Mouse (Mus musculus) myocyte (in vitro differentiated cells): Measurements from ENCODE around the gene Ttll6. TPM values are rescaled to one million over a fixed set of nuclear protein-coding genes. Genes with fewer than 3 reads are reported as not detected.

Experiments
- H3K27me3 ChIP-seq: one replicate; pipeline ENCODE4 v1.6.1; 2011; ENCODE audit not compliant: control insufficient read depth, insufficient read depth, insufficient read length
- H3K36me3 ChIP-seq: one replicate; pipeline ENCODE4 v1.6.1; 2011; ENCODE audit not compliant: control insufficient read depth, insufficient read depth
- H3K4me2 ChIP-seq: one replicate; pipeline ENCODE4 v1.6.1; 2011; ENCODE audit warnings: low read depth, control low read depth
- H3K4me3 ChIP-seq: one replicate; pipeline ENCODE4 v1.5.1; 2011; ENCODE audit warnings: mild to moderate bottlenecking, control low read depth, moderate library complexity
- H3K79me2 ChIP-seq: one replicate; pipeline ENCODE4 v1.6.1; 2011; ENCODE audit not compliant: control insufficient read depth, insufficient read depth
- H3ac ChIP-seq: one replicate; pipeline ENCODE4 v1.6.1; 2011; ENCODE audit not compliant: control insufficient read depth, insufficient read length
- CEBPB ChIP-seq: IDR thresholded peaks from 2 replicates; pipeline ENCODE4 v1.6.1; 2011; ENCODE audit warnings: mild to moderate bottlenecking, moderate library complexity; ENCODE audit not compliant: poor library complexity, insufficient read depth, severe bottlenecking
- E2F4 ChIP-seq: IDR thresholded peaks from one replicate; pipeline ENCODE4 v1.6.1; 2011; ENCODE audit warnings: mild to moderate bottlenecking, control low read depth, moderate library complexity; ENCODE audit not compliant: insufficient read depth
- MAX ChIP-seq: IDR thresholded peaks from one replicate; pipeline ENCODE4 v1.6.1; 2011; ENCODE audit warnings: low read depth, mild to moderate bottlenecking, control low read depth
- MYOD1 ChIP-seq, 3 experiments: IDR thresholded peaks; one replicate each; pipeline ENCODE4 v1.6.1; 2011; ENCODE audit warnings: control low read depth in 2 of 3, low read depth in 2 of 3, mild to moderate bottlenecking in 2 of 3, moderate library complexity in 1 of 3; ENCODE audit not compliant: insufficient read length in 2 of 3, control insufficient read depth in 1 of 3
- MYOG ChIP-seq, 3 experiments: IDR thresholded peaks; one replicate each; pipeline ENCODE4 v1.6.1; 2011; ENCODE audit warnings: control low read depth in 2 of 3, low read depth in 2 of 3, mild to moderate bottlenecking in 2 of 3; ENCODE audit not compliant: insufficient read length in 2 of 3, control insufficient read depth in 1 of 3, insufficient read depth in 1 of 3
- POLR2A ChIP-seq: IDR thresholded peaks from one replicate; pipeline ENCODE4 v1.6.1; 2011; ENCODE audit warnings: low read depth, mild to moderate bottlenecking, control low read depth, moderate library complexity; ENCODE audit not compliant: insufficient read length
- POLR2AphosphoS2 ChIP-seq: IDR thresholded peaks from one replicate; pipeline ENCODE4 v1.6.1; 2011; ENCODE audit warnings: low read depth, control low read depth; ENCODE audit not compliant: insufficient read length
- REST ChIP-seq: IDR thresholded peaks from one replicate; pipeline ENCODE4 v1.6.1; 2011; ENCODE audit warnings: mild to moderate bottlenecking, control low read depth, moderate library complexity; ENCODE audit not compliant: insufficient read depth, insufficient read length
- SRF ChIP-seq: IDR thresholded peaks from one replicate; pipeline ENCODE4 v1.6.1; 2011; ENCODE audit warnings: low read depth; ENCODE audit not compliant: control insufficient read depth, insufficient read length
- TCF12 ChIP-seq: IDR thresholded peaks from one replicate; pipeline ENCODE4 v1.6.1; 2011; ENCODE audit warnings: mild to moderate bottlenecking, control low read depth; ENCODE audit not compliant: poor library complexity, insufficient read depth, severe bottlenecking
- TCF3 ChIP-seq: IDR thresholded peaks from one replicate; pipeline ENCODE4 v1.6.1; 2011; ENCODE audit warnings: low read depth, control low read depth; ENCODE audit not compliant: insufficient read length
- USF1 ChIP-seq: IDR thresholded peaks from one replicate; pipeline ENCODE4 v1.6.1; 2011; ENCODE audit warnings: low read depth, mild to moderate bottlenecking, control low read depth, moderate library complexity
- polyA plus RNA-seq: library from polyadenylated mRNA; unstranded; fragments of >200 nt; fragmentation: generic; extraction: Trizol; gene quantifications from one replicate; pipeline ENCODE4 v1.2.1, GENCODE M21; 2012; ENCODE audit warnings: missing spikeins

The Ttll6 gene
- polyA plus RNA-seq, 1 experiment, result not detected

DNA sequence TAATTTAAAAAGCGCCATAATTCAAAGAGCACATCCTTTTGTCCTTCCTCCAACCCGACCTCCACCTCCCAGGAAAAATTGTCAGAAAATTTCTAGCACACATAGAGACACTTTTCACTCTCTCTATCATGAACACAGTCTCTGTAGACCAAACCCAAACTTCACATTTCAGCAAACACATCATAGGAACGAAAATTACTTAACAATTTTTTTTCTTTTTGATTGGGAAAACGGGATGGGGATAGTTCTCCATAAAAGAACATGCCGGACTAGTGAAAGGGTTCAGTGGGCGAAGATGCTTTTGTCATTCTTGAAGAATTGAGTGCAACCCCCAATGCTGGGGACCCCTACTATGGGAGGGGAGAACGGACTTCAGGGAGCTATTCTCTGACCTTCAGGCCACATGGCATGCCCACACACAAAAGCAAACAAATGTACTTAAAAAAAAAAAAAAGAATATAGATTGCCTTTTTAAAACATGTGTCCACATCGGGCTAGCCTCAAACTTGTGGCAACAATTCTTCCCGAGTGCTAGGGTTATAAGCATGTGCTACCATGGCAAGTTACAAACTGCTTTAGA, 42.5 kb downstream of the Ttll6 start:
- Histone ChIP-seq H3K4me2 (no peak overlapping the region), H3K4me3 (no peak overlapping the region), H3K27me3 (peaks cover 73% of the 10 kb centered on the region), H3ac (no peak overlapping the region), H3K79me2 (no peaks in the 10 kb centered on the region), H3K36me3 (no peaks in the 10 kb centered on the region)
- TF ChIP-seq TCF3 (no peak), TCF12 (no peak), E2F4 (no peak), MAX (no peak), MYOG (IDR thresholded peaks at IDR 0.05; ENCODE audit: control insufficient read depth in 1 of 3, insufficient read depth in 1 of 3, insufficient read length in 2 of 3, low read depth in 2 of 3) (no peak), POLR2A (no peak), USF1 (no peak), CEBPB (no peak), POLR2AphosphoS2 (no peak), SRF (no peak), MYOD1 (IDR thresholded peaks at IDR 0.05; ENCODE audit: control insufficient read depth in 1 of 3, insufficient read length in 2 of 3, low read depth in 2 of 3) (no peak), REST (no peak)

DNA sequence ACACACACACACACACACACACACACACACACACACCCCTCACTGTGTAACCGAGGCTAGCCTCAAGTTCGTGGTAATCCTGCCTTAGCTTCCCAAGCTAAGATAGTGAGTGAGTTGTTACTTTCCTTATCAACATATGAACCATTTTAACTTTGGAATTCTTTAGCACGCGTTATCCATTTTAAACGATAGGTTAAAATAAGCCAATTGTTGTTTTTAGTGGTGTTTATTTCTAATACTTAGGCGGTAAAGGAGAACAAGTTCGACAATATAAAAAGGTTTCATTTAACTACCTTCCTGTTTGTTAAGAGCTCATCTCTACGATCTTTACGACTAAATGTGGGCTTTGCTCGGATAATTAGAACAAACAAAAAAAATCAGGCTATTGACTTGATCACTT, 43.3 kb downstream of the Ttll6 start:
- Histone ChIP-seq H3K4me3 (no peak overlapping the region), H3K27me3 (peaks cover 65% of the 10 kb centered on the region), H3K36me3 (no peaks in the 10 kb centered on the region), H3ac (no peak overlapping the region), H3K79me2 (no peaks in the 10 kb centered on the region), H3K4me2 (no peak overlapping the region)
- TF ChIP-seq USF1, result no peak
- TF ChIP-seq SRF, result no peak
- no peak for TF ChIP-seq MYOG (IDR thresholded peaks at IDR 0.05; ENCODE audit: control insufficient read depth in 1 of 3, insufficient read depth in 1 of 3, insufficient read length in 2 of 3, low read depth in 2 of 3)
- no peak for TF ChIP-seq POLR2AphosphoS2
- no peak for TF ChIP-seq TCF3
- TF ChIP-seq REST, result no peak
- TF ChIP-seq CEBPB, result no peak
- no peak for TF ChIP-seq E2F4
- no peak for TF ChIP-seq MYOD1 (IDR thresholded peaks at IDR 0.05; ENCODE audit: control insufficient read depth in 1 of 3, insufficient read length in 2 of 3, low read depth in 2 of 3)
- no peak for TF ChIP-seq POLR2A
- TF ChIP-seq MAX, result no peak
- TF ChIP-seq TCF12, result no peak

DNA sequence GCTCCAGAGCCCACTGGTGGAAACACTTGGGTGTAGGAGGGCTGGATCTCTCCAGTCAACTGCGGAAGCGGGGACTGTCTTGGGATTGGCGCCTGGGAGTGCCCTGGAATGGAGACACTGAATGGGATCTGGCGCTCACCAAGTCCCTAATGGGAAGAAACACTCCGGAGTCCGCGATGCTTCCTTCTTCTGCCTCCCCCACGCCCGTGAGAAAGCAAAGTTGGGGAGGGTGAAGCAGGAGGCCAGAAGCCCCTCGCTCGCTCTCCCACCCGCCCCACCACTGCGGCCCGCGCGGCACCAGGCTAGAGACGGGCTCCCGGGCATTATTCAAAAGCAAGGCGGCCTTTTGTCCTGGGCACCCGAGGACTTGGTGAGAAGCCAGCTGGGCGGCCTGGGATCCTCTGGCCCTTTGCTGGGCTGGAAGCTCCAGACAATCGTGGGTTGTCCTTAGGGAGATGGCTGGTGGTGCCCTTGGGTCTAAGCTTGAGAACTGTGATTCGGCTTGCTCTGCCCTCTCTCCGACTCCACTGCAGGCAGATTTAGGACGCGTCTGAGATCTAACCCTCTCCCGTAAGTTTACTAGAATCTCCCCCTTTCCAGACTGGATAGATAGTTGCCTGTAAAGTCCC, 44.1 kb downstream of the Ttll6 start:
- TF ChIP-seq TCF3, result no peak
- TF ChIP-seq MAX, result no peak
- no peak for TF ChIP-seq POLR2A
- no peak for TF ChIP-seq REST
- no peak for TF ChIP-seq TCF12
- no peak for TF ChIP-seq E2F4
- no peak for TF ChIP-seq SRF
- no peak for TF ChIP-seq MYOG (IDR thresholded peaks at IDR 0.05; ENCODE audit: control insufficient read depth in 1 of 3, insufficient read depth in 1 of 3, insufficient read length in 2 of 3, low read depth in 2 of 3)
- Histone ChIP-seq H3K36me3 (no peaks in the 10 kb centered on the region), H3K27me3 (peaks cover 62% of the 10 kb centered on the region), H3K4me2 (no peak overlapping the region), H3K4me3 (no peak overlapping the region), H3K79me2 (no peaks in the 10 kb centered on the region), H3ac (no peak overlapping the region)

- no peak overlapping the region for H3K4me3 ChIP-seq
- H3K36me3 ChIP-seq, result no peaks in the 10 kb centered on the region
- H3ac ChIP-seq, result no peak overlapping the region
- peaks cover 56% of the 10 kb centered on the region for H3K27me3 ChIP-seq
- H3K4me2 ChIP-seq, result no peak overlapping the region
- no peaks in the 10 kb centered on the region for H3K79me2 ChIP-seq
- TF ChIP-seq CEBPB (no peak), USF1 (no peak), POLR2A (no peak), SRF (no peak), TCF3 (no peak), MYOD1 (IDR thresholded peaks at IDR 0.05; ENCODE audit: control insufficient read depth in 1 of 3, insufficient read length in 2 of 3, low read depth in 2 of 3) (no peak), REST (no peak), MYOG (IDR thresholded peaks at IDR 0.05; ENCODE audit: control insufficient read depth in 1 of 3, insufficient read depth in 1 of 3, insufficient read length in 2 of 3, low read depth in 2 of 3) (no peak), POLR2AphosphoS2 (no peak), E2F4 (no peak), TCF12 (no peak), MAX (no peak)
These were observed 44.8 kb downstream of the Ttll6 start for GRCm38 (mm10) chr11:96178356-96178755.
